Mouse (Mus musculus) ES-Bruce4 (cell line): Measurements from ENCODE around the gene Rbm47.

Experiments used
- CTCF ChIP-seq: IDR thresholded peaks from one replicate; pipeline ENCODE4 v1.8.1; 2011; ENCODE audit warnings: low read depth, low read length
- EP300 ChIP-seq: IDR thresholded peaks from 2 replicates; pipeline ENCODE4 v1.6.1; 2011; ENCODE audit warnings: low read depth, low read length; ENCODE audit not compliant: insufficient read depth
- POLR2A ChIP-seq: IDR thresholded peaks from one replicate; pipeline ENCODE4 v1.8.1; 2011; ENCODE audit warnings: low read length; ENCODE audit not compliant: insufficient read depth

- TF ChIP-seq CTCF (no peak), POLR2A (no peak), EP300 (no peak)
These were observed 58.7 kb downstream of the Rbm47 start for GRCm38 (mm10) chr5:66114208-66114607.
